Mouse (Mus musculus) embryonic facial prominence, embryonic 15.5 days (tissue): ENCODE measurements around the gene Patj. TPM values are rescaled to one million over a fixed set of nuclear protein-coding genes. Genes with fewer than 3 reads are reported as not detected.

Experiments
- ATAC-seq: fragments of 200-750 bp; cut with Nextera tagmentation; 2 replicates; pipeline ENCODE4 v1.8.0; 2017; ENCODE audit warnings: low read depth, moderate TSS enrichment; ENCODE audit not compliant: insufficient number of reproducible peaks, low FRiP score, low TSS enrichment
- H3K27ac ChIP-seq: fragments of 300-500 bp; sonication (generic); replicated peaks from 2 replicates; pipeline ENCODE4 v1.5.1; 2015; ENCODE audit warnings: mild to moderate bottlenecking, inconsistent platforms
- H3K27me3 ChIP-seq: fragments of 300-500 bp; sonication (generic); 2 replicates; pipeline ENCODE4 v1.6.1; 2015; ENCODE audit warnings: inconsistent platforms
- H3K36me3 ChIP-seq: fragments of 300-500 bp; sonication (generic); 2 replicates; pipeline ENCODE4 v1.6.1; 2015; ENCODE audit warnings: mild to moderate bottlenecking, inconsistent platforms
- H3K4me1 ChIP-seq: fragments of 300-500 bp; sonication (generic); 2 replicates; pipeline ENCODE4 v1.6.1; 2015; ENCODE audit warnings: inconsistent platforms
- H3K4me2 ChIP-seq: fragments of 300-500 bp; sonication (generic); replicated peaks from 2 replicates; pipeline ENCODE4 v1.6.1; 2015; ENCODE audit warnings: mild to moderate bottlenecking, inconsistent platforms
- H3K4me3 ChIP-seq: fragments of 300-500 bp; sonication (generic); replicated peaks from 2 replicates; pipeline ENCODE4 v1.5.1; 2015; ENCODE audit warnings: mild to moderate bottlenecking, inconsistent platforms
- H3K9ac ChIP-seq: fragments of 300-500 bp; sonication (generic); 2 replicates; pipeline ENCODE4 v1.6.1; 2015; ENCODE audit warnings: inconsistent platforms
- H3K9me3 ChIP-seq: fragments of 300-500 bp; sonication (generic); replicated peaks from 2 replicates; pipeline ENCODE4 v1.6.1; 2016; ENCODE audit warnings: inconsistent platforms
- WGBS: fragments of 180-500 bp; shearing (Covaris S2); methylation state at CpG from one replicate; pipeline ENCODE4 v1.1.7; 2015; 5-methylcytosine and 5-hydroxymethylcytosine counted together
- polyA plus RNA-seq: library from polyadenylated mRNA; unstranded; fragments of >200 nt; fragmentation: Nextera tagmentation; extraction: Ambion mirVana; gene quantifications from 2 replicates; pipeline ENCODE4 v1.2.1, GENCODE M21; 2015

Gene Patj
- polyA plus RNA-seq, 1 experiment from 2014 or later, result 10.4 TPM

GRCm38 (mm10) chr4:98511296-98511695, 115.7 kb downstream of the Patj start:
- 11% methylated on average over 2 of the region's 2 CpGs for WGBS
- H3K9me3 ChIP-seq, result no peaks in the 10 kb centered on the region
- no peak overlapping the region for H3K4me2 ChIP-seq
- H3K27me3 ChIP-seq, result no peaks in the 10 kb centered on the region
- peak overlapping the region; percentile 84 for H3K27ac ChIP-seq
- no peak overlapping the region for H3K4me3 ChIP-seq
- ATAC-seq, result peak; percentile 89
- H3K36me3 ChIP-seq, result 0 out of 2 replicates have a peak, but pooled peaks cover 5% of the 10 kb centered on the region
- H3K4me1 ChIP-seq, result peaks cover 22% of the 10 kb centered on the region
- H3K9ac ChIP-seq, result no peak overlapping the region

GRCm38 (mm10) chr4:98511964-98512743, 116.6 kb downstream of the Patj start:
- 48% methylated on average over 10 of the region's 10 CpGs for WGBS
- Histone ChIP-seq H3K4me3 (no peak overlapping the region), H3K27ac (peak overlapping the region; percentile 84), H3K4me2 (no peak overlapping the region), H3K27me3 (no peaks in the 10 kb centered on the region), H3K9ac (no peak overlapping the region), H3K36me3 (0 out of 2 replicates have a peak, but pooled peaks cover 5% of the 10 kb centered on the region), H3K4me1 (peaks cover 22% of the 10 kb centered on the region), H3K9me3 (no peaks in the 10 kb centered on the region)
- ATAC-seq, result no peak

- Histone ChIP-seq H3K4me3 (no peak overlapping the region), H3K36me3 (peaks cover 6% of the 10 kb centered on the region; the same call in 1 of the 2 replicates), H3K4me2 (no peak overlapping the region), H3K9ac (no peak overlapping the region), H3K27me3 (no peaks in the 10 kb centered on the region), H3K27ac (no peak overlapping the region), H3K4me1 (no peaks in the 10 kb centered on the region), H3K9me3 (no peaks in the 10 kb centered on the region)
- WGBS, result 82% methylated on average over 6 of the region's 6 CpGs
- no peak for ATAC-seq
Measured at GRCm38 (mm10) chr4:98520492-98520891, 124.9 kb downstream of the Patj start.

GRCm38 (mm10) chr4:98524525-98524924, 128.9 kb downstream of the Patj start:
- Histone ChIP-seq H3K9me3 (no peaks in the 10 kb centered on the region), H3K4me3 (no peak overlapping the region), H3K27ac (no peak overlapping the region), H3K4me2 (no peak overlapping the region), H3K9ac (no peak overlapping the region), H3K36me3 (peaks cover 6% of the 10 kb centered on the region; the same call in 1 of the 2 replicates), H3K27me3 (no peaks in the 10 kb centered on the region), H3K4me1 (no peaks in the 10 kb centered on the region)
- ATAC-seq, result no peak
- WGBS, result 94% methylated on average over 10 of the region's 10 CpGs

- no peak overlapping the region for H3K4me3 ChIP-seq
- no peak overlapping the region for H3K9ac ChIP-seq
- no peaks in the 10 kb centered on the region for H3K27me3 ChIP-seq
- H3K4me2 ChIP-seq, result no peak overlapping the region
- no peaks in the 10 kb centered on the region for H3K4me1 ChIP-seq
- 78% methylated on average over 3 of the region's 3 CpGs for WGBS
- H3K36me3 ChIP-seq, result no peaks in the 10 kb centered on the region
- H3K27ac ChIP-seq, result no peak overlapping the region
- H3K9me3 ChIP-seq, result no peaks in the 10 kb centered on the region
- ATAC-seq, result no peak
Measured at GRCm38 (mm10) chr4:98535446-98535845, 139.9 kb downstream of the Patj start.

GRCm38 (mm10) chr4:98541591-98541990, 146.0 kb downstream of the Patj start:
- ATAC-seq, result no peak
- Histone ChIP-seq H3K4me3 (no peak overlapping the region), H3K27ac (no peak overlapping the region), H3K27me3 (no peaks in the 10 kb centered on the region), H3K4me1 (no peaks in the 10 kb centered on the region), H3K9ac (no peak overlapping the region), H3K36me3 (no peaks in the 10 kb centered on the region), H3K9me3 (no peaks in the 10 kb centered on the region), H3K4me2 (no peak overlapping the region)
- WGBS, result 81% methylated on average over 2 of the region's 2 CpGs

- Histone ChIP-seq H3K9ac (no peak overlapping the region), H3K36me3 (no peaks in the 10 kb centered on the region), H3K4me2 (no peak overlapping the region), H3K4me3 (no peak overlapping the region), H3K4me1 (no peaks in the 10 kb centered on the region), H3K9me3 (no peaks in the 10 kb centered on the region), H3K27me3 (no peaks in the 10 kb centered on the region), H3K27ac (no peak overlapping the region)
- 75% methylated on average over 3 of the region's 3 CpGs for WGBS
- no peak for ATAC-seq
Measured at GRCm38 (mm10) chr4:98543001-98543400, 147.4 kb downstream of the Patj start.

- ATAC-seq, result no peak
- Histone ChIP-seq H3K9ac (no peak overlapping the region), H3K9me3 (no peaks in the 10 kb centered on the region), H3K4me3 (no peak overlapping the region), H3K27me3 (no peaks in the 10 kb centered on the region), H3K36me3 (no peaks in the 10 kb centered on the region), H3K4me1 (no peaks in the 10 kb centered on the region), H3K27ac (no peak overlapping the region), H3K4me2 (no peak overlapping the region)
- 35% methylated on average over 1 of the region's 1 CpGs for WGBS
Measured at GRCm38 (mm10) chr4:98545376-98545775, 149.8 kb downstream of the Patj start.

GRCm38 (mm10) chr4:98546456-98547176, 151.0 kb downstream of the Patj start:
- H3K9ac ChIP-seq, result no peak overlapping the region
- no peak overlapping the region for H3K27ac ChIP-seq
- H3K9me3 ChIP-seq, result no peaks in the 10 kb centered on the region
- no peak for ATAC-seq
- H3K36me3 ChIP-seq, result no peaks in the 10 kb centered on the region
- H3K27me3 ChIP-seq, result no peaks in the 10 kb centered on the region
- WGBS, result 59% methylated on average over 12 of the region's 12 CpGs
- H3K4me2 ChIP-seq, result no peak overlapping the region
- H3K4me3 ChIP-seq, result no peak overlapping the region
- H3K4me1 ChIP-seq, result no peaks in the 10 kb centered on the region

GRCm38 (mm10) chr4:98549491-98549890, 153.9 kb downstream of the Patj start:
- ATAC-seq, result no peak
- H3K4me2 ChIP-seq, result no peak overlapping the region
- H3K27me3 ChIP-seq, result no peaks in the 10 kb centered on the region
- no peaks in the 10 kb centered on the region for H3K4me1 ChIP-seq
- H3K36me3 ChIP-seq, result no peaks in the 10 kb centered on the region
- H3K27ac ChIP-seq, result no peak overlapping the region
- 80% methylated on average over 7 of the region's 7 CpGs for WGBS
- H3K4me3 ChIP-seq, result no peak overlapping the region
- no peak overlapping the region for H3K9ac ChIP-seq
- no peaks in the 10 kb centered on the region for H3K9me3 ChIP-seq

- 83% methylated on average over 5 of the region's 5 CpGs for WGBS
- H3K4me2 ChIP-seq, result no peak overlapping the region
- H3K36me3 ChIP-seq, result no peaks in the 10 kb centered on the region
- ATAC-seq, result no peak
- no peaks in the 10 kb centered on the region for H3K4me1 ChIP-seq
- no peak overlapping the region for H3K4me3 ChIP-seq
- H3K9me3 ChIP-seq, result no peaks in the 10 kb centered on the region
- no peaks in the 10 kb centered on the region for H3K27me3 ChIP-seq
- H3K27ac ChIP-seq, result no peak overlapping the region
- no peak overlapping the region for H3K9ac ChIP-seq
Measured at GRCm38 (mm10) chr4:98550116-98550515, 154.5 kb downstream of the Patj start.
